Mouse (Mus musculus) hindbrain, embryonic 14.5 days (tissue): ENCODE measurements around the gene Bola2. TPM values are rescaled to one million over a fixed set of nuclear protein-coding genes. Genes with fewer than 3 reads are reported as not detected.

Experiments used
- ATAC-seq: fragments of 200-750 bp; cut with Nextera tagmentation; 2 replicates; pipeline ENCODE4 v1.8.0; 2017; ENCODE audit warnings: moderate number of reproducible peaks, mild to moderate bottlenecking, moderate TSS enrichment, moderate library complexity; ENCODE audit not compliant: low FRiP score
- DNase-seq: peaks from one replicate; pipeline ENCODE4 v3.0.0-alpha.2; 2015; ENCODE audit warnings: low spot score
- H3K27ac ChIP-seq: fragments of 300-500 bp; sonication (generic); 2 replicates; pipeline ENCODE4 v1.5.1; 2014; ENCODE audit warnings: mild to moderate bottlenecking, moderate library complexity
- H3K27me3 ChIP-seq: fragments of 300-500 bp; sonication (generic); 2 replicates; pipeline ENCODE4 v1.6.1; 2014; ENCODE audit warnings: mild to moderate bottlenecking, low read length, mixed read lengths; ENCODE audit not compliant: control insufficient read depth, insufficient read depth
- H3K36me3 ChIP-seq: fragments of 300-500 bp; sonication (generic); replicated peaks from 2 replicates; pipeline ENCODE4 v1.6.1; 2014; ENCODE audit not compliant: control insufficient read depth, insufficient read depth
- H3K4me1 ChIP-seq: fragments of 300-500 bp; sonication (generic); replicated peaks from 2 replicates; pipeline ENCODE4 v1.6.1; 2014; ENCODE audit warnings: antibody characterized with exemption, low read length, mixed read lengths; ENCODE audit not compliant: control insufficient read depth, insufficient read depth
- H3K4me2 ChIP-seq: fragments of 300-500 bp; sonication (generic); replicated peaks from 2 replicates; pipeline ENCODE4 v1.6.1; 2014; ENCODE audit warnings: mild to moderate bottlenecking, moderate library complexity
- H3K4me3 ChIP-seq: fragments of 300-500 bp; sonication (generic); replicated peaks from 2 replicates; pipeline ENCODE4 v1.5.1; 2014; ENCODE audit warnings: mild to moderate bottlenecking, low read length
- H3K9ac ChIP-seq: fragments of 300-500 bp; sonication (generic); 2 replicates; pipeline ENCODE4 v1.6.1; 2014
- H3K9me3 ChIP-seq: fragments of 300-500 bp; sonication (generic); 2 replicates; pipeline ENCODE4 v1.6.1; 2016; ENCODE audit warnings: low read length; ENCODE audit not compliant: control insufficient read depth
- WGBS: fragments of 180-500 bp; shearing (Covaris S2); extraction: QIAGEN DNeasy Blood & Tissue Kit; methylation state at CpG from one replicate; pipeline ENCODE4 v1.1.7; 2014; 5-methylcytosine and 5-hydroxymethylcytosine counted together
- polyA plus RNA-seq: library from polyadenylated mRNA; unstranded; fragments of >200 nt; fragmentation: Nextera tagmentation; extraction: Ambion mirVana; gene quantifications from 2 replicates; pipeline ENCODE4 v1.2.1, GENCODE M21; 2014

The Bola2 gene
- polyA plus RNA-seq, 1 experiment from 2014 or later = 159 TPM

DNA sequence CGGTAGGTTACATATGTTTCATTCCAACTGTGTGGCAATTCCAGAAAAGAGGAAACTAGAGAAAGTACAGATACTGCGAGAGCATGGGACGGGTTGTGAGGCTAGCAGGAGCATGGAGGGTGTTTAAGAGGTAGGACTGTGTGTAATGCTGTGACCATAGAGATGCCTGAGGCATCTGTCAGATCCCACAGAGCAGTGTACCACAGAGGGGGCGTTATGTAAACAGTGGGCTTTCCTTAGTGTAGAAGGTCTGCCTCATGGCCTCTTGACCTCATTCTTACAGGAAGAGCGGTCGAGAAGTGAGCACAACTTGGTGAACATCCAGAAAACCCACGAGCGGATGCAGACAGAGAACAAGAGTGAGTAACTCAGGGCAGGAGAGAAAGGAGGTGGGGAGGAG is 31.6 kb upstream of the Bola2 start:
- no peak overlapping the region for H3K4me2 ChIP-seq
- no peaks in the 10 kb centered on the region for H3K27me3 ChIP-seq
- 79% methylated on average over 8 of the region's 8 CpGs for whole genome bisulfite sequencing
- H3K36me3 ChIP-seq = peaks cover 47% of the 10 kb centered on the region
- no peaks in the 10 kb centered on the region for H3K4me1 ChIP-seq
- H3K9ac ChIP-seq = no peak overlapping the region
- no peak for DNase-seq
- H3K4me3 ChIP-seq = no peak overlapping the region
- ATAC-seq = no peak
- no peak overlapping the region for H3K27ac ChIP-seq
- no peaks in the 10 kb centered on the region for H3K9me3 ChIP-seq

DNA sequence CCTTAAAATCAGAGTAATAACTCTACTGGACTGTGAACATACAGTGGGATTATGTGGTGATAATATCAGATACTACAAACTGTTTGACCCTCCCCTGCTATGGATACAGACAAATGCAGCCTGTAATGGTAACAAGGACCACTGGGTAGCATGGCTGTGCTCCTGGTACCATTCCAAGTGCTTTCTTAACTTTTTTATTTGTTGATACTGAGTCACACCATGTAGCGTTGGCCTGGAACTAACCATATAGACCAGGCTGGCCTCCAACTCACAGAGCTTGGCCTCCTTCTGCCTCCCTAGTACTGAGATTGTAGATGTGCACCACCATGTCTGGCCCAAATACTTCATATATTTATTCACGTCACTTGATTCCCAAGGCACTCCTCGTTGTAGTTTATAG is 29.9 kb upstream of the Bola2 start:
- H3K9ac ChIP-seq = no peak overlapping the region
- DNase-seq = no peak
- no peak overlapping the region for H3K4me2 ChIP-seq
- H3K9me3 ChIP-seq = no peaks in the 10 kb centered on the region
- no peak overlapping the region for H3K4me3 ChIP-seq
- ATAC-seq = no peak
- no peaks in the 10 kb centered on the region for H3K27me3 ChIP-seq
- H3K27ac ChIP-seq = no peak overlapping the region
- 94% methylated on average over 3 of the region's 3 CpGs for WGBS
- H3K36me3 ChIP-seq = peaks cover 53% of the 10 kb centered on the region
- H3K4me1 ChIP-seq = no peaks in the 10 kb centered on the region

DNA sequence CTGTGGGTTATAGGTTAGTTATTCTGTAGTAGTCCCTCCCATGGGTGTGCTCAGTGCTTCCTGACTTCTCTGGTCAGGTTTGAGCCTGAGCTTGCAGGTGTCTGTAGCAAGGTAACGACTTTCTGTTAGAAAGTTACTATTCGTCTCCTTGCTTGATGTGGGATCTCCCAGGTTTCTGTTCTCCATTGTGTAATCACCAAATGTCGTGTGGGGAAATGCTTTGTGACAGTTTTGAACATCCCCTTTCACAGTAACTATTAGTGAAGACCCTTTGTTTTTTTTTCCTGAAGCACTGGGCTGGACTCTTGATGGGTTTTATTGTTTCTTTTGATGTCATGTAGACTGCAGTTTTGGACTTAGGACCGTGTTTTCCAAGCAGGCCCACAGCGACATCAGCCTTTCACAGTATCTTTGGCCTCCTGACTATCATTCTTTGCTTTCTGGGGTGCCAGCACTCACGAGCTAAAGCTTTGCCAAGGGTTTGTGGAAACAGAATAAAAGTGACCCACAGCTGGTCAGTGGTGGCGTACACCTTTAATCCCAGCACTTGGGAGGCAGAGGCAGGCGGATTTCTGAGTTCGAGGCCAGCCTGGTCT is 27.6 kb upstream of the Bola2 start:
- H3K9ac ChIP-seq = no peak overlapping the region
- no peak overlapping the region for H3K4me3 ChIP-seq
- no peaks in the 10 kb centered on the region for H3K27me3 ChIP-seq
- WGBS = 90% methylated on average over 9 of the region's 9 CpGs
- ATAC-seq (no peak), DNase-seq (no peak)
- no peaks in the 10 kb centered on the region for H3K9me3 ChIP-seq
- H3K36me3 ChIP-seq = peaks cover 55% of the 10 kb centered on the region
- no peaks in the 10 kb centered on the region for H3K4me1 ChIP-seq
- H3K4me2 ChIP-seq = no peak overlapping the region
- H3K27ac ChIP-seq = no peak overlapping the region

DNA sequence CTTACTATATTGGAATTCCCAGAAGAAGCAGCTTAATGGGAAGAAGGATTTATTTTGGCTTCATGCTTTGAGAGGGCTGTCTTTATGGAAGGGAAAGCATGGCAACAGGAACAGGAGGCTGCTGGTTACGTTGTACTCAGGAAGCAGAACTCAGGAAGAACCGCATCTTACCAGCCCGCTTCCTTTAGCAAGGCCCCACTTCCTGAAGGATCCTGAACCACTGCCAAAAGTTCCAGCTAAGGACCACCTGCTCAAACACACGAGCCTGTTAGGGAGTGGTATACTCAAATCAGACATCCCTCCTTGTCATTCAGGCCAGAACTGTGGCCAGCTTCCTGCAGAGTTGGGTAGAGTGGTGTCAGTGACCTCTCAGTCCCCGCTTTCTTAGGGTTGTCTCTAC is 26.7 kb upstream of the Bola2 start:
- no peaks in the 10 kb centered on the region for H3K9me3 ChIP-seq
- WGBS = 85% methylated on average over 5 of the region's 5 CpGs
- peaks cover 58% of the 10 kb centered on the region for H3K36me3 ChIP-seq
- no peak overlapping the region for H3K4me3 ChIP-seq
- no peak overlapping the region for H3K4me2 ChIP-seq
- H3K4me1 ChIP-seq = no peaks in the 10 kb centered on the region
- no peak overlapping the region for H3K9ac ChIP-seq
- no peak for ATAC-seq
- no peaks in the 10 kb centered on the region for H3K27me3 ChIP-seq
- no peak overlapping the region for H3K27ac ChIP-seq
- DNase-seq = no peak

DNA sequence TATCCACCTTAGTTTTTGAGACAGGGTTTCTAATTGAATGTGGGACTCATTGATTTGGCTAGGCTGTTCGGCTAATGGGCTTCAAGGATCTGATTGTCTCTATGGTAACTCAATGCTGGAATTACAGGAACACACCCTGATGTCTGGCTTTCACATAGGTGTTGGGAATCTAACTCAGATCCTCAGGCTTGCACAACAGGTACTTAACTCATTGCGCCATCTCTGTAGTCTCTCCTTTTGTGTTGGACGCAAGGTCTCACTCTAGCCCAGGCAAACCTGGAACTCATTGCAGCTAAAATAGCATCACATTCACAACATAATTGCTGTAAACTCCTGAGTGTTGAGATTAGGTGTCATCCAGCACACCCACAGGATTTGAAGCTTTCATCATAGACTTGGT is 25.0 kb upstream of the Bola2 start:
- H3K4me1 ChIP-seq = no peaks in the 10 kb centered on the region
- H3K4me3 ChIP-seq = no peak overlapping the region
- H3K9ac ChIP-seq = no peak overlapping the region
- no peak for ATAC-seq
- no peaks in the 10 kb centered on the region for H3K9me3 ChIP-seq
- no peak for DNase-seq
- no peak overlapping the region for H3K27ac ChIP-seq
- H3K27me3 ChIP-seq = no peaks in the 10 kb centered on the region
- H3K4me2 ChIP-seq = no peak overlapping the region
- peaks cover 41% of the 10 kb centered on the region for H3K36me3 ChIP-seq
- 94% methylated on average over 3 of the region's 3 CpGs for WGBS

DNA sequence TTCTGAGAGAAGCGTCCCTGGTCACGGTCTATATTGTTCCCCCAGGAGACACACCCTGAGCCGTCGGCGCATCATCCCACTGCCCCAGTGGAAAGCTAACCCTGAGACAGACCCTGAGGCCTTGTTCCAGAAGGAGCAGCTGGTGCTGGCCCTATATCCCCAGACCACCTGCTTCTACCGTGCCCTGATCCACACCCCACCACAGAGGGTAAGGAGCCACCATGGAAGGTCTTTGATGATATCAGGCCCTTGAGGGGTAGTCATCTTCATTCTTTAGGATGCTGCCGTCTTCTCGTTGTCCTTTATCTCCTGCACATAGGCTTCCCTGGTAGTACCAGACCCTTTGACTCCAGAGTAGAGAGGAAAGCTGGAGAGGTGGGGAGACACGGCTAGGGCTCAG is 23.1 kb upstream of the Bola2 start:
- 97% methylated on average over 9 of the region's 9 CpGs for WGBS
- Histone ChIP-seq H3K36me3 (peaks cover 40% of the 10 kb centered on the region), H3K4me2 (no peak overlapping the region)

DNA sequence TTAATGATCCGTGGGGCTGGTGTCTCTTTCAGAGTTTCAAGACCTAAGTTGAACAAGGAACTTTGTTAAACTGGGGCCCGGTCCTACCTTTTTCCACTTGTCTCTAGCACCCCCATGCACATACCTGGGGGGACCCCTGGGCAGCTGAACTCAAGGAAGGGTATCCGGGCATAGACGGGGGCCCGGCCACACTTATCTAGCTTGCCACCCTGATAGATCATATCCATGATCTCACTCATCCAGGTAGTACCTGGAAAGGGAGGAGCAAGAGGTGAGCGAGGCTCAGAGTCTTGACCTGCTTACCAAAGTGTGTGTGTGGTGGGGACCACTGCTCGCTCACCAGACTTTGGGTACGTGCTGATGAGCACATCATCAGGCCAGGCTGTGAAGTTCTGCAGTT is 20.1 kb upstream of the Bola2 start:
- no peak overlapping the region for H3K4me3 ChIP-seq
- peaks cover 34% of the 10 kb centered on the region for H3K36me3 ChIP-seq
- H3K4me1 ChIP-seq = no peaks in the 10 kb centered on the region
- no peak overlapping the region for H3K4me2 ChIP-seq
- H3K27ac ChIP-seq = no peak overlapping the region
- H3K9me3 ChIP-seq = no peaks in the 10 kb centered on the region
- DNase-seq (no peak), ATAC-seq (no peak)
- 93% methylated on average over 8 of the region's 8 CpGs for WGBS
- no peak overlapping the region for H3K9ac ChIP-seq
- H3K27me3 ChIP-seq = no peaks in the 10 kb centered on the region

More for the DNA sequence above, 23.1 kb upstream of the Bola2 start:
- DNase-seq (no peak), ATAC-seq (no peak)
- H3K4me1 ChIP-seq = no peaks in the 10 kb centered on the region
- H3K27me3 ChIP-seq = no peaks in the 10 kb centered on the region
- no peak overlapping the region for H3K9ac ChIP-seq
- no peak overlapping the region for H3K27ac ChIP-seq
- H3K9me3 ChIP-seq = no peaks in the 10 kb centered on the region
- H3K4me3 ChIP-seq = no peak overlapping the region

DNA sequence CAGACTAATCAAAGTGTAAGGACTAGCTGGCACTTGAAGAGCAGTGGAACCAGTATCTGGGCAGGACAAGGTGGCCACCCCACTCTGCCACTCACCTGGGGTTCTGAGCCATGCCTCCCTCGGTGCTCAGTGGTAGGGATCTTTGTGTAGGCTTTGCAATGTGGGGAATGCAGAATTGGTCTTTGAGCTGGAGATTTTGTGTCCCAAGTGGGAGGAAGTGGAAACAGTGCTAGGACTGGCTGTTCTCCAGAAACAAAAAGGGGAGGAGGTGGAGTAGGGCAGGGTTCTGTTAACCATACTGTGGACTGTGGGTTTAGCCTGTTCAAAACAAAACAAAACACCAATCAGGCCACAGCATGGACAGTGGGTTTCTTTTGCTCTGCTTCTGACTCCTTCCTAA is 19.0 kb upstream of the Bola2 start, which contains the start of gene Sult1a1:
Sult1a1 (minus strand) TSS at position 226 of the 400 bp plus-strand sequence.
- DNase-seq (no peak), ATAC-seq (no peak)
- no peak within 1 kb of the TSS for H3K4me2 ChIP-seq
- H3K9me3 ChIP-seq = no peaks in the 10 kb centered on the region
- H3K4me1 ChIP-seq = no peaks in the 10 kb centered on the region
- WGBS = 83% methylated on average over 1 of the region's 1 CpGs
- peaks cover 30% of the 10 kb centered on the region for H3K36me3 ChIP-seq
- no peak within 1 kb of the TSS for H3K4me3 ChIP-seq
- H3K27me3 ChIP-seq = no peaks in the 10 kb centered on the region
- H3K9ac ChIP-seq = no peak within 1 kb of the TSS
- H3K27ac ChIP-seq = no peak within 1 kb of the TSS

DNA sequence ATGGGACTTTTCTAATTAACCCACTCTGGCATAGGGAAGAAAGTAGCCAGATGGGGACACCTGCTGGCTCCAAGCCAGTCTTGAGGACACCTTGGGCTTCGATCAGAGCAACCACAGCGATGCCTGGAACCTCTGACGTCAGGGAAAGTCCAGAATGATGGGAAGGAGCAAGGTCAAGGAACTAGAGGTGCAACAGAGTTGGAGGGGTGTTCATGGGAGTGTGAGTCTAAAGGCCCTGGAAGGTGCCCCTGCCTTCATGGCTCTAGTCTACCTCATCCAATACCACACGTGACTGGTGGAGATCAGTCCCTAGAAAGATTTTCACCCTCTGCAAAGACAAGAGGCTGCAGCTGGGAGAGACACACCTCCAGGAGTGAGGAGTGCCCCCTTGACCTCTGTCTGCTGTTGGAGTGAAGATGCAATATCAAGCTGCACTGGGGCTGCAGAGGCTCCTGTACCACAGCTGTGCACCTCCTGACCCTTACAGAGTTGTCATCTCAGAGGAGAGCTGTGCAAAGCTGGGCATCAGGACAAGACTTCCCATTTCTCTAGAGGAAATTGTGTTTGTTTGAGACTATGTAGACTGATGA is 18.5 kb upstream of the Bola2 start:
- Histone ChIP-seq H3K9ac (no peak overlapping the region), H3K4me1 (no peaks in the 10 kb centered on the region), H3K27ac (no peak overlapping the region), H3K36me3 (peaks cover 25% of the 10 kb centered on the region), H3K4me2 (no peak overlapping the region), H3K9me3 (no peaks in the 10 kb centered on the region), H3K4me3 (no peak overlapping the region), H3K27me3 (no peaks in the 10 kb centered on the region)
- WGBS = 76% methylated on average over 4 of the region's 4 CpGs
- ATAC-seq = no peak
- DNase-seq = no peak
